Mouse (Mus musculus) bone marrow, adult 2 months (tissue): ENCODE data around the gene Plcl2. TPM values are rescaled to one million over a fixed set of nuclear protein-coding genes. Genes with fewer than 3 reads are reported as not detected.

Source experiments
- H3K27ac ChIP-seq: fragments of 200-500 bp; 2 replicates; pipeline ENCODE4 v1.5.1; 2012; ENCODE audit warnings: low read depth, mild to moderate bottlenecking, control low read depth, inconsistent platforms, low read length; ENCODE audit not compliant: control insufficient read depth, poor library complexity, insufficient read depth
- H3K4me1 ChIP-seq: fragments of 200-500 bp; 2 replicates; pipeline ENCODE4 v1.6.1; 2011; ENCODE audit warnings: low read length; ENCODE audit not compliant: control insufficient read depth, insufficient read depth
- H3K4me3 ChIP-seq: fragments of 200-500 bp; replicated peaks from 2 replicates; pipeline ENCODE3; 2011; ENCODE audit warnings: mild to moderate bottlenecking, low read depth, low read length, control low read depth; ENCODE audit not compliant: control insufficient read depth
- CTCF ChIP-seq: fragments of 200-500 bp; IDR thresholded peaks from 2 replicates; pipeline ENCODE4 v1.5.1; 2011; ENCODE audit warnings: low read length, control low read depth; ENCODE audit not compliant: control insufficient read depth, insufficient read depth
- POLR2A ChIP-seq: fragments of 200-500 bp; IDR thresholded peaks from 2 replicates; pipeline ENCODE4 v1.6.1; 2011; ENCODE audit warnings: low read depth, mild to moderate bottlenecking, control low read depth, low read length, borderline replicate concordance; ENCODE audit not compliant: control insufficient read depth
- WGBS: fragments of 180-500 bp; shearing (Covaris S2); methylation state at CpG from one replicate; pipeline ENCODE4 v1.1.7; 2018; 5-methylcytosine and 5-hydroxymethylcytosine counted together
- polyA plus RNA-seq: library from polyadenylated mRNA; stranded (reverse); fragments of >200 nt; gene quantifications from 2 replicates; pipeline ENCODE4 v1.2.4, GENCODE M21; 2011; ENCODE audit warnings: low replicate concordance; ENCODE audit not compliant: missing spikeins, insufficient read depth, insufficient read length

The Plcl2 gene
- polyA plus RNA-seq, 1 experiment: 33.4 TPM

DNA sequence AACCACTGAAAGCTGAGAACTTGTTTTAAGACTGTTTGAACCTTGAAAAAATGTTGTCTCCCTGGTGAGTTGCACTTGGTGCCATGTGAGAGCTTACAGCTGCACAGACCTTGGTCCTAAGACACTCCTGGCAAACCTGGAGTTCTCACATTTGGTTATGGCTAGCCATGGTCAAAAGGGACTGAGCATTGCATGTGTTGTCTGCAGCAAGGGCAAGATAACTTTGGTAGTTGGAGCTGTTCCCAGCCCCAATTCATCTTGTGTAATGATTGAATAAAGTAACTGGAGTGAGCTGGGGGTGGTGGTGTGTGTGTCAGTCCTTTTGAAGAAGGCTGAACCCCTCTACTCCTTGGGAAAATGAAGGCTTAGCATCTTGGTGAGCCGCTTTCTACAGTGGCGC, 215.2 kb downstream of the Plcl2 start:
- Histone ChIP-seq H3K4me1 (peaks cover 3% of the 10 kb centered on the region; the same call in 1 of the 2 replicates), H3K4me3 (no peak overlapping the region), H3K27ac (no peak overlapping the region)
- WGBS: 91% methylated on average over 2 of the region's 2 CpGs
- TF ChIP-seq CTCF (no peak), POLR2A (no peak)

DNA sequence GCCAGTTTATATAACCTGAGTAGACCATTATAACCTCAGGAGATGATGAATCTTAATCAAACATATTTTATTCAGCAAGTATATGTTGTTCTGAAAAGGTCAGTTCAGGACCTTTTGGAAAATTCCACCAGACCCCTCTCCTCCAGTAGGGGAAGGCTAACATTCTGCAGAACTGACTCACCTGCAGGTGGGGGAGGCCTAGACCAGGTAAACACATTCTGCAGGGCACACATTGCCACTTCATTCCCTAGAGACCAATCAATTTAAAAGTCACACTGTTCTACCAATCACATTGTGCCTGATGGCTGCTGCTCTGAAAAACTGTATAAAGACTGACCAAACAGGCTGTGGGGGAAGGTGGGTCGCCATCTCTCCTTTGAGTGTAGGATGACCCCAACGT, 217.1 kb downstream of the Plcl2 start:
- H3K4me1 ChIP-seq: peaks cover 3% of the 10 kb centered on the region
- TF ChIP-seq POLR2A (no peak), CTCF (no peak)
- H3K4me3 ChIP-seq: no peak overlapping the region
- WGBS: 76% methylated on average over 2 of the region's 2 CpGs
- H3K27ac ChIP-seq: no peak overlapping the region

DNA sequence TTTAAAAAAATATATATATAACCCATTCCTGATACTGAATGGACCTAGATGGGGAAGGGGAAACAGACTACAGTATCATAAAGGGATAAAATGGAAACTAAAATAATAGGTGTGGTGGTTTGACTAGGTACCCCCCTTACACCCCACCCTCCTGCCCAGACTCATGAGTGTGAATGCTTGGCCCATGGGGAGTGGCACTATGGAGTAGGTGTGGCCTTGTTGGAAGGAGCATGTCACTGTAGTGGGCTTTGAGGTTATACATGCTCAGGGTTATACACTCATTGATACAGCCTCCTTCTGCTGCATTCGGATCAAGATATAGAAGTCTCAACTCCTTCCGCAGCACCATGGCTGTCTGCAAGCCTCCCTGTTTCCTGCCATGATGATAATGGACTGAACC, 219.8 kb downstream of the Plcl2 start:
- Histone ChIP-seq H3K27ac (no peak overlapping the region), H3K4me1 (peaks cover 3% of the 10 kb centered on the region), H3K4me3 (no peak overlapping the region)
- 64% methylated on average over 2 of the region's 2 CpGs for WGBS
- TF ChIP-seq CTCF (no peak), POLR2A (no peak)

DNA sequence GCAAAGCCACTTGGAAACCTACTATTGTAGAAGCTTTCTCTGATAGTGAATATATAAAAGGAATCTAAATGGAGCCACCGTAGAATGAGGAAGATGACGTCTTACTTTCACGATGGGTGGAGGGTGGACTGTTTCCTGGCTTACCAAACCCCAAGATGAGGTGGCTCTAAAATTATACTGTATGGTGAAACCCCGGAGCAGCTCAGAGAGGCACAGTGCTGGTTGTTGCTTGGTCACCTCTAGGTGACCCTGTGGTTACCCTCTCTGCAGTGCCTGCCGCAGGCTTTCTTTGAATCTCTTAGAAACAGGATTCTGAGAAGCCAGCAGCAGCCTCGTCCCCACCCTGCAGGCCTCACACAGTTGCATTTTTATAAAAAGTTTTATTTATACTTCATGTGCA, 220.4 kb downstream of the Plcl2 start:
- TF ChIP-seq CTCF: no peak
- no peak for TF ChIP-seq POLR2A
- 5% methylated on average over 6 of the region's 6 CpGs for WGBS
- no peak overlapping the region for H3K4me3 ChIP-seq
- no peak overlapping the region for H3K27ac ChIP-seq
- H3K4me1 ChIP-seq: peaks cover 3% of the 10 kb centered on the region

DNA sequence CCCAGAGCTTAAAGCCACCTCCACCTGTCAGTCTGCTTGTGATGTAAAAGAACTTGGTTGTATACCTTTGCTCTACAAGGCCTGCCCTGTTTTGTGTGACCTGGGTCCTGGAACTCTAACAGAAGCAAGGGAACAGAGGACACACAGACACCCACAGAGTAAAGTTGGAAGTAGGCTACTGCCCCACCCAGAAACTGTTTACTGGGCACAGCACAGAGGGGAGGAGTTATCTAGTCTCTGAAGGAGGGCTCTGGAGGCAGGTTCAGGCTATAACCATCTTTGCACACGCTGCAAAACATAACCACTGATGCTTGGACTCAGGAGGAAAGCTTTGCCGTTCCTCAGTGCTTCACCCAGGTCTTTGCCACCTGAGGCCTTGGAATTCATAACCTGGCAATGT, 221.7 kb downstream of the Plcl2 start:
- 76% methylated on average over 2 of the region's 2 CpGs for WGBS
- Histone ChIP-seq H3K27ac (no peak overlapping the region), H3K4me1 (peaks cover 4% of the 10 kb centered on the region), H3K4me3 (no peak overlapping the region)
- no peak for TF ChIP-seq CTCF
- no peak for TF ChIP-seq POLR2A

DNA sequence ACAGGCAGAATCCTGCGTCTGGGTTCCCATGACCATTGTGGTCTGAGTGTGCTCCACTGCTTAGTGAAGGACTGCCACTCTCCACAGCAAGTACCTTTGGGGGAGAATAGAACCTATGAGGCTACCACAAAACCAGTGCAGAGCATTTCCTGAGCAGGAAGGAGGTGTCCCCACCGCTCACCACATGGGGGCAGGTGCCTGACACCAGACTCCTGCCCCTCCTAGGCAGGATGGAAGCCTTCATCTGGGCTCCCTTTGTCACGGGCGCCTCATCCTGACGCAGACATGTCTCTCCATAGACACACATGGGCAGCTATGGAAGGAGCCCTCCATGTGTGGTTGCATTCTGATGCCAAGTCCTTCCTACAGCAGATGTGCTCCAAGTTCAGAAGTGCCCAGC, 222.7 kb downstream of the Plcl2 start:
- Histone ChIP-seq H3K27ac (no peak overlapping the region), H3K4me3 (no peak overlapping the region), H3K4me1 (peaks cover 6% of the 10 kb centered on the region)
- peak; percentile 15; the same call in 1 of the 2 replicates for TF ChIP-seq CTCF
- no peak for TF ChIP-seq POLR2A
- 46% methylated on average over 5 of the region's 5 CpGs for WGBS

DNA sequence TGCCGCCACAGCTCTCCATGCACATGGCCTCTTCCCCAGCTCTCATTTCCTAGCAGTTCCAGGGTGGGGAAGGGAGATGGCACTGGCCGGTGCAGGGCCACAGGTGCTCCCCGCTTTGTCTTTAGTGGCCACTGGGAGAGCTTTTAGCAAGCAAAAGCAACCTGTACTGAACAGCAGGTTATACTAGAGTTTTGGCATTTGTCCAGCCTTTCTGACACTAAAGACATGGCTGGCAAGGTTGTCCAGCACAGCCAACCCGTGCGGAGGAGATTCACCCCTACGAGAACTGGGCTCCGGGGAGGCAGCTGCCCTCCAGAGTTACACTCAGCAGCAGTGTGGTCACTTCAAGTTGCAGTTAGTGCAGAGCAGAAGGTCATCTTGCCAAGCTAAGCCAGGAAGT, 224.2 kb downstream of the Plcl2 start:
- WGBS: 90% methylated on average over 7 of the region's 7 CpGs
- TF ChIP-seq POLR2A (no peak), CTCF (no peak)
- peaks cover 6% of the 10 kb centered on the region for H3K4me1 ChIP-seq
- no peak overlapping the region for H3K4me3 ChIP-seq
- no peak overlapping the region for H3K27ac ChIP-seq

DNA sequence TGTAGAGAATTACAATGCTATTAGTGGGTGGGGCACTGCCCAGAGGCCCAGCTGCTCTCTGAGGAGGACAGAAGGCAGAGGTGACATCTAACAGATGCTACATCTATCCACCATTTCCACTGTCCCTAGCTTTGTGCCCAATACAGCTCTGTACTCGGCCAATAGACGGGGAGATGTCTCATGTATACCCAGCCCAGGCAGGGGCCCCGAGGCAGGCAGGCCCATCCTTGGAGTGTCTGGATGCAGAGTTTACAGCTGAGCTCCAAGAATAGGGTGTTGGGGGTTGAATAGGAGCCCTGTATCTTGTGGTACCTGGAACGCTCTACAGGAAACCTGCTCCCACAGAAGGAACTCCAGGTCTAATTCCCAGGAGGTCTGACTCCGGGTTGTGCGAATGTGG, 225.6 kb downstream of the Plcl2 start:
- H3K4me3 ChIP-seq: no peak overlapping the region
- no peak for TF ChIP-seq CTCF
- no peak for TF ChIP-seq POLR2A
- WGBS: 65% methylated on average over 6 of the region's 6 CpGs
- H3K4me1 ChIP-seq: peaks cover 3% of the 10 kb centered on the region
- no peak overlapping the region for H3K27ac ChIP-seq

DNA sequence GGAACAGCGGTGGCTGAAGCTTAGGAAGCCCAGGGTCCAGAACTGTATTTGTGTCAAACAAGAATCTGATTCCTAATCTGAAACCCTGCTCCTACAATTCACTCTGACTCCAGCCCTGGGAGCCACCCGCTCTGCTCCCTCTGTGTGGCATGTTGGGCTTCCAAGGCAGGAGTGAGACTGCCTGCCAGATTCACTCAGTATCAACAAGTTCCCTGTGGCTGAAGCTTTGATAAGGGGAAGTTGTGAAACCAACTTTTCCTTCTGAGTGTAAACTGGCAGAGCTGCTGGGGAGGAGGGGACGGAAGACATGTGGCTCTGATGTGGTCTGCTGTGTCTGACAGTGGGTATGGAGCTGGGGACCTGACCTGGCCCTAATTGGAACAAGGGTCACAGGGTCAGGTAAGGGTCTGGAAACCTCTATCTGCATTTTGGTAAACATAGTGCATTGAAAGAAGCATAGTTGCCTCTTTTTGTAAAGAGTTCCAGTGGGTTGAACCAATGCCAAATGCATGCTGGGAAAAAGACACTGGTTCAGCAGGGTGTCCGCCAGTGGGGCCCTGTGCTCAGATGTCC, 226.3 kb downstream of the Plcl2 start:
- H3K4me3 ChIP-seq: no peak overlapping the region
- no peak overlapping the region for H3K27ac ChIP-seq
- TF ChIP-seq CTCF (no peak), POLR2A (no peak)
- H3K4me1 ChIP-seq: peaks cover 3% of the 10 kb centered on the region
- 47% methylated on average over 4 of the region's 4 CpGs for WGBS
